Mouse (Mus musculus): Measurements from ENCODE around the gene Apol9a.

- TF ChIP-seq POLR2A (IDR thresholded peaks at IDR 0.05; ENCODE audit: borderline replicate concordance, insufficient read depth, low read length) (peak; percentile 57; the same call in 1 of the 2 replicates), CTCF (IDR thresholded peaks at IDR 0.05; ENCODE audit: borderline replicate concordance, insufficient read depth, low read depth, low read length) (peak; percentile 98)
These were observed 52.5 kb downstream of the Apol9a start for GRCm38 (mm10) chr15:77358320-77359040.

All from cerebellum, adult 2 months (tissue).